Mouse (Mus musculus): ENCODE results near the gene Anks1b. TPM values are rescaled to one million over a fixed set of nuclear protein-coding genes. Genes with fewer than 3 reads are reported as not detected.
A peak's percentile ranks its signal among the peaks of the same experiment; 100 is the strongest.

Gene Anks1b
- polyA plus RNA-seq, 1 experiment from 2014 or later, result 52.2 TPM

- no peaks in the 10 kb centered on the region for H3K9me3 ChIP-seq
- H3K27me3 ChIP-seq, result no peaks in the 10 kb centered on the region
- no peak overlapping the region for H3K4me2 ChIP-seq
- WGBS, result 82% methylated on average over 1 of the region's 1 CpGs
- H3K4me1 ChIP-seq (replicated peaks), result no peaks in the 10 kb centered on the region
- no peak overlapping the region for H3K27ac ChIP-seq
- H3K4me3 ChIP-seq, result no peak overlapping the region
- no peak overlapping the region for H3K9ac ChIP-seq
- H3K36me3 ChIP-seq, result no peaks in the 10 kb centered on the region
- ATAC-seq (ENCODE audit: low FRiP score), result no peak
Observed at GRCm38 (mm10) chr10:90345394-90345793, 472.1 kb downstream of the Anks1b start.

- WGBS, result no CpG with 5 or more reads among the region's 1 CpGs
- peak; percentile 43; the same call in 1 of the 2 replicates for ATAC-seq (ENCODE audit: low FRiP score)
- no peaks in the 10 kb centered on the region for H3K27me3 ChIP-seq
- H3K9me3 ChIP-seq, result no peaks in the 10 kb centered on the region
- no peak overlapping the region for H3K4me3 ChIP-seq
- peak overlapping the region; percentile 74 for H3K27ac ChIP-seq
- H3K4me1 ChIP-seq (replicated peaks), result peaks cover 6% of the 10 kb centered on the region; the same call in 1 of the 2 replicates
- no peak overlapping the region for H3K9ac ChIP-seq
- H3K36me3 ChIP-seq, result no peaks in the 10 kb centered on the region
- no peak overlapping the region for H3K4me2 ChIP-seq
Observed at GRCm38 (mm10) chr10:90356258-90356657, 482.9 kb downstream of the Anks1b start.

DNA sequence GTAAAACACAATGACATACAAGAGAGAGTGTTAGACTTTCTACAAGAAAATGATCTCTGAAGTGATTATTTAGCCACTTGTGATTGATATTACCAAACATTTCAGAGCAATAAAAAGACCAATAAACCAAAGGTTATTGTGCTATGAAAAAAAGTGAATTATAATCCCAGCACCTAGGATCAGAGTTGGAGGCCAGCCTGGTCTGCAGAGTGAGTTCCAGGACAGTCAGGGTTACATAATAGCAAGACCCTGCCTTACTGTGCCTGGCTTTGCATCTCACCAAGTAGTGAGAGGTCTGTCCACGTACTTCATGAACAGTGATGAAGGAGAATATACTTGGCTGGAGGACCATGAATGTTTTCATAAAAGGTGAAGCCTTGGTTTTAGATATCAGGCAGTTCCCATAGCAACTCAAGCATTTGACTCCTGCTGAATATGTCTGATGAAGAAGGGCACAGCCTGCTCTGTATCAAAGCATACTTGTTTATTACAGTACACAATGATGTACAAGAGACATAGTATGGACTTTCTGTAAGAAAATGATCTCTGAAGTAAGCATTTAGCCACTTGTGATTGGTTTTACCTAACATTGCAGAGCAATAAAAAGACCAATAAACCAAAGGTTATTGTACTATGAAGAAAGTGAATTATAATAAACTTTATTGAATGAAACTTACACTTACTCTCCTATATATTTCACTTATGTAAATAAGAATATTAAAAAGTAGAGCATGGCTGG, 484.0 kb downstream of the Anks1b start:
- WGBS, result 68% methylated on average over 1 of the region's 1 CpGs
- Histone ChIP-seq H3K4me1 (replicated peaks) (peaks cover 6% of the 10 kb centered on the region; the same call in 1 of the 2 replicates), H3K9me3 (no peaks in the 10 kb centered on the region), H3K4me3 (no peak overlapping the region), H3K27ac (peak overlapping the region; percentile 35; the same call in 1 of the 2 replicates), H3K36me3 (no peaks in the 10 kb centered on the region), H3K9ac (no peak overlapping the region), H3K4me2 (no peak overlapping the region), H3K27me3 (no peaks in the 10 kb centered on the region)
- ATAC-seq (ENCODE audit: low FRiP score), result no peak

GRCm38 (mm10) chr10:90369015-90369414, 495.7 kb downstream of the Anks1b start:
- Histone ChIP-seq H3K36me3 (no peaks in the 10 kb centered on the region), H3K27ac (no peak overlapping the region), H3K9ac (no peak overlapping the region), H3K9me3 (no peaks in the 10 kb centered on the region), H3K4me3 (no peak overlapping the region), H3K4me1 (replicated peaks) (no peaks in the 10 kb centered on the region), H3K27me3 (no peaks in the 10 kb centered on the region), H3K4me2 (no peak overlapping the region)
- ATAC-seq (ENCODE audit: low FRiP score), result no peak
- WGBS, result 97% methylated on average over 7 of the region's 7 CpGs

- no peaks in the 10 kb centered on the region for H3K9me3 ChIP-seq
- no peaks in the 10 kb centered on the region for H3K4me1 ChIP-seq (replicated peaks)
- no peaks in the 10 kb centered on the region for H3K36me3 ChIP-seq
- H3K4me3 ChIP-seq, result no peak overlapping the region
- no peak overlapping the region for H3K27ac ChIP-seq
- H3K27me3 ChIP-seq, result no peaks in the 10 kb centered on the region
- no peak overlapping the region for H3K9ac ChIP-seq
- WGBS, result 78% methylated on average over 3 of the region's 3 CpGs
- no peak for ATAC-seq (ENCODE audit: low FRiP score)
- H3K4me2 ChIP-seq, result no peak overlapping the region
Observed at GRCm38 (mm10) chr10:90370751-90371150, 497.4 kb downstream of the Anks1b start.

GRCm38 (mm10) chr10:90373469-90373868, 500.2 kb downstream of the Anks1b start:
- Histone ChIP-seq H3K4me3 (no peak overlapping the region), H3K4me2 (no peak overlapping the region), H3K4me1 (replicated peaks) (no peaks in the 10 kb centered on the region), H3K36me3 (no peaks in the 10 kb centered on the region), H3K9ac (no peak overlapping the region), H3K27me3 (no peaks in the 10 kb centered on the region), H3K9me3 (no peaks in the 10 kb centered on the region), H3K27ac (no peak overlapping the region)
- 38% methylated on average over 4 of the region's 4 CpGs for WGBS
- ATAC-seq (ENCODE audit: low FRiP score), result 0 out of 2 replicates have a peak, but pooled peaks have one; percentile 24

GRCm38 (mm10) chr10:90376605-90377004, 503.3 kb downstream of the Anks1b start:
- H3K4me3 ChIP-seq, result no peak overlapping the region
- H3K4me2 ChIP-seq, result no peak overlapping the region
- H3K27ac ChIP-seq, result no peak overlapping the region
- H3K9me3 ChIP-seq, result no peaks in the 10 kb centered on the region
- 76% methylated on average over 1 of the region's 1 CpGs for WGBS
- no peaks in the 10 kb centered on the region for H3K27me3 ChIP-seq
- no peak overlapping the region for H3K9ac ChIP-seq
- ATAC-seq (ENCODE audit: low FRiP score), result no peak
- H3K36me3 ChIP-seq, result no peaks in the 10 kb centered on the region
- peaks cover 13% of the 10 kb centered on the region for H3K4me1 ChIP-seq (replicated peaks)

DNA sequence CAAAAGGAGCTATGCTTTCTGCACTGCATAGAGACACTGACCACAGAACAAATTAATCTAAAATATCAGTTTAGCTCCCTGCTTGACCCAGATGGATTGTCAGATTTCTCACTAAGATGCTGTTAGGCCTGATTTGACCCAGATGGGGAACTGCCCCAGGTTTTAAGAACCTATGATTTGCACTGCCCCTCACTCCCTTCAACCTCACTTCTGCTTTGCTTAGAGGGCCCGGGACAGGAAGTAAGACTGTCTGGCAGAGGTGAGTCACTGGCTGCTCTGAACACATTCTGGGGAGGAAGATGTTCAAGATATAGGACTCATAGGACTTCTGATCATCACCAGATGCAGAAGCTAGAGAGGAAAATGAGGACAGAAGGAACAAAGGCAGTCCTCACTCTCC, 506.8 kb downstream of the Anks1b start:
- no peaks in the 10 kb centered on the region for H3K27me3 ChIP-seq
- 78% methylated on average over 1 of the region's 1 CpGs for WGBS
- H3K4me2 ChIP-seq, result no peak overlapping the region
- H3K9ac ChIP-seq, result no peak overlapping the region
- 0 out of 2 replicates have a peak overlapping the region, but pooled peaks have one; percentile 35 for H3K27ac ChIP-seq
- peaks cover 13% of the 10 kb centered on the region for H3K4me1 ChIP-seq (replicated peaks)
- no peaks in the 10 kb centered on the region for H3K9me3 ChIP-seq
- H3K4me3 ChIP-seq, result no peak overlapping the region
- no peaks in the 10 kb centered on the region for H3K36me3 ChIP-seq
- no peak for ATAC-seq (ENCODE audit: low FRiP score)

DNA sequence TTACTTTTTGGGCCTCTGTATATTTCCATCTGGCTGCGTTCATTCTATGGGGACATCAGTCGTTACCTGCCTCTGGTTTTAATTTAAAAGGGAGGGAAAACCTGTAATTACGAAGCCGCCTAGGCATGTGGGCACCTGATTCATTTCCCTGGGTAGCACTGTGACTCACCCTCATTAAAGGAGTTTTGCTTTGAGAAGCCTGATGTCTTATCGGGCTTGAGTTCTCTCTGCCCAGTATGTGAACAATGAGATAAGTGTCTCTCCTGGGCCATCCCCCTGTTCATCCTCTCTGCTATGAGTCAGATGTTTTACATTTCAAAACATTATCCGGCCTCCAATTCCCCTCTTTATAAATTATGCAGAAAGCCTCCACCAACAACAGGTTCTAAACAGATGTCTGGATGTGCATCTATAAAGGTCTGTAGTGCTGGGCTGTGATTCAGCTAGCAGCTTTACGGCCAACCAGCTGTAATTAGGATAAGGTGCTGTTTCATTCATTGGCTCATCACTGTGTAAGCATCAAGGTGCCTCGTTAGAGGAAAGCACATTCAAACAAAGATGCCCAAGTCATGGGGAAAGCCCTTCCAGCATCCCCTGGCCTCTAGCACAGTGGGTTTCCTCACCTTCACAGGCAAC, 507.5 kb downstream of the Anks1b start:
- Histone ChIP-seq H3K9ac (no peak overlapping the region), H3K4me1 (replicated peaks) (peaks cover 13% of the 10 kb centered on the region), H3K36me3 (no peaks in the 10 kb centered on the region), H3K9me3 (no peaks in the 10 kb centered on the region), H3K27ac (no peak overlapping the region), H3K27me3 (no peaks in the 10 kb centered on the region), H3K4me2 (no peak overlapping the region), H3K4me3 (no peak overlapping the region)
- peak; percentile 72; the same call in 1 of the 2 replicates for ATAC-seq (ENCODE audit: low FRiP score)
- WGBS, result 67% methylated on average over 8 of the region's 8 CpGs

DNA sequence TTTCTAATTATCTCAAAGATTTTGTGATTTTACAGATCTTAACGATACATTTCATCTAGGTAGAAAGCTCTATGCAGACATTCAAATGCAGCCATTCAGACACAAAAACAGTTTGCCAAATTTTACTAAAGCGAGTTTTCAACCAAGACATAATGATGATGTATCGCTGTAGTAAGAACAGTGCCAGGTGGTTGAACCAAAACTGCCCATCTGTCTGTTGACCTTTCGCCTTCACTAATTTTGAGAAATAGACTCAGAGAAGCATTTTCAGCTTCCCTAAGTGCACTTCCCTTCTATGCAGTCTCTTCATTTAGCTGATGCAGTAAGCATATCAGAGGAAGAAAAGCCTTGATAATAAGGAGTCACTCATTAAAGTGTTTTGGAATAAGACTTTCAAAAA, 527.1 kb downstream of the Anks1b start:
- H3K4me2 ChIP-seq, result no peak overlapping the region
- H3K4me1 ChIP-seq (replicated peaks), result no peaks in the 10 kb centered on the region
- no peak for ATAC-seq (ENCODE audit: low FRiP score)
- H3K36me3 ChIP-seq, result no peaks in the 10 kb centered on the region
- H3K9ac ChIP-seq, result no peak overlapping the region
- no peaks in the 10 kb centered on the region for H3K27me3 ChIP-seq
- whole genome bisulfite sequencing, result 92% methylated on average over 4 of the region's 4 CpGs
- no peak overlapping the region for H3K4me3 ChIP-seq
- no peaks in the 10 kb centered on the region for H3K9me3 ChIP-seq
- H3K27ac ChIP-seq, result no peak overlapping the region

GRCm38 (mm10) chr10:90408484-90408883, 535.2 kb downstream of the Anks1b start:
- Histone ChIP-seq H3K27me3 (no peaks in the 10 kb centered on the region), H3K36me3 (no peaks in the 10 kb centered on the region), H3K4me2 (no peak overlapping the region), H3K9me3 (no peaks in the 10 kb centered on the region), H3K9ac (no peak overlapping the region), H3K4me1 (replicated peaks) (no peaks in the 10 kb centered on the region), H3K4me3 (no peak overlapping the region), H3K27ac (no peak overlapping the region)
- ATAC-seq (ENCODE audit: low FRiP score), result no peak
- 83% methylated on average over 2 of the region's 2 CpGs for WGBS

DNA sequence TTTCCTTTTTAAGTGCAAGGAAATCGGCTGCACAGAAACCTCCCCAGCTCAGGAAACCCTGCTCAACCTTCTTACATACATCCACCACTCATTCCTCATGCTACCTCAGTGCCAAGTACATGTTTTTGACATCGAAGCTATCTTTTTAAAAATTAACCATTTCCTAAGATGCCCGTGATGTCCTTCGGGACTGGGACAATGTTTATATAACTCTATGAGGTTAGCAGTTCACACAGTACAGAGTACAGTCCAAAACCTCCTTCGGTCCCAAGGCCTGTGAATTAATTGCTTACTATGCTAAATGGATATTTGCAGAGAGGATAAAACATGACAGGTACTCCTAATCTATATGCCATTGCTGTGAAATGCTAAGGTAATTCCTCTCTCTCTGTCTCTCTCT, 558.2 kb downstream of the Anks1b start:
- Histone ChIP-seq H3K36me3 (no peaks in the 10 kb centered on the region), H3K27me3 (no peaks in the 10 kb centered on the region), H3K9ac (no peak overlapping the region), H3K9me3 (peaks cover 6% of the 10 kb centered on the region; the same call in 1 of the 2 replicates), H3K4me3 (no peak overlapping the region), H3K4me2 (no peak overlapping the region), H3K4me1 (replicated peaks) (peaks cover 10% of the 10 kb centered on the region), H3K27ac (no peak overlapping the region)
- ATAC-seq (ENCODE audit: low FRiP score), result no peak
- WGBS, result 85% methylated on average over 5 of the region's 5 CpGs

Measured in hindbrain, embryonic 13.5 days (tissue).